Mouse (Mus musculus): ENCODE data around the gene Spred3.
"Not testable (repeated sequence)": the region's sequence is repeated elsewhere in the genome, so short reads cannot be mapped to it uniquely, and the experiment has no call there.

The Spred3 gene

DNA sequence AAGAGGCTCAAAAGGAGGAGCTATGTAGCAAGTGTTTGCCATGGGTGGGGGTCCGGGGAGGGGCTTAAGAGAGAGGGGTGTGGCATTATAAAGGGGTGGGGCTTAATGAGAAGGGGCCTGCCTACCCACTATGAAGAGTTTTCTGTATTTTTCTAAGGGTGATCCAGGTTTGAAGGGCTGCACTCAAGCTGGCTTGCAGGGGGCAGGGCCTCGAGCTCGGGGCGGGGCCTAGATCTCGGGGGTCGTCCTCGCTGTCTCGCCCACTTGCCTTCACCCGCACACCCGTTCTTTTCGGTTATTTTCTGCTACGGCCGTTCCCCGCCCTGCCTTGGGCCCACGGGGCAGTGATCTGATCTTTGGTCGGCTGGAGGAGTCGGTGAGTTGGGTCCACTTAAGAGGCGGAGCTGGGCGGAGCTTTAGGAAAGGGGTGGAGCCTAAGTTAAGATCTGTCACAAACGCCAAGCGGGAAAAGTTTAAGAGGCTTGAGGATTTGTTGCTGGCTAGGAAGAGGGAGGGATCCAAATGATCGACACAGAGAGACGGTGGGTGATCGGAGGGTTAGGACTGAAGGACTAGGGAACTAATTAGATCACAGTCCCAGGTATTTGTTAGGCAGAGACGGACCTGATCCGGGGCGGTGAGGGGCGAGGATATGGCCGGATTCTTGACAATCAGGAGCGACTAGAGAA, at the start of gene Spred3, which contains the start of gene Ggn:
Spred3 (minus strand) TSS at position 346 of the 689 bp plus-strand sequence.
Ggn (plus strand) TSS at position 145 of the 689 bp plus-strand sequence.
- DNase-seq (ENCODE audit: low read depth, low spot score): no peak

DNA sequence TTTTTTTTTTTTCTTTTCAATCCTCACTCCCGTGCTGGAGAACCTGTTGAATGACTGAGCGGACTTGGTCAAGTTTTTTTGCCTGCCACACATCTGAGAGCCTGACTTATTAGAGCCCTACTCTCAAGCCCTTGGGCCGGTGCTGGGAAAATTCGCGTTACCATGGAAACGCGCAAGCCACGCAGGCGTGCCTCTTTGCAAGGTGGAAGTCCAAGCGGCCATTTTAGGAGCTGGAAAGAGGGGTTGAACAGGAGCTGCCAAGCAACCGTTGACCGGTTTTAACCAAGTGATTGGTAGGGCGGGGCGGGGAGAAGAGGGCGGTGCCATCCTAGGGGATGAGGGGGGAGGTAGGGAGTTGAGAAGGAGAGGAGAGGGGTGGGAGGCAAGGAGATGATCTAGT, 44.6 kb upstream of the Spred3 start:
- no peak for DNase-seq (ENCODE audit: low read depth, low spot score)

GRCm38 (mm10) chr7:29214236-29214635, 44.0 kb upstream of the Spred3 start:
- no peak for DNase-seq (ENCODE audit: low read depth, low spot score)

DNA sequence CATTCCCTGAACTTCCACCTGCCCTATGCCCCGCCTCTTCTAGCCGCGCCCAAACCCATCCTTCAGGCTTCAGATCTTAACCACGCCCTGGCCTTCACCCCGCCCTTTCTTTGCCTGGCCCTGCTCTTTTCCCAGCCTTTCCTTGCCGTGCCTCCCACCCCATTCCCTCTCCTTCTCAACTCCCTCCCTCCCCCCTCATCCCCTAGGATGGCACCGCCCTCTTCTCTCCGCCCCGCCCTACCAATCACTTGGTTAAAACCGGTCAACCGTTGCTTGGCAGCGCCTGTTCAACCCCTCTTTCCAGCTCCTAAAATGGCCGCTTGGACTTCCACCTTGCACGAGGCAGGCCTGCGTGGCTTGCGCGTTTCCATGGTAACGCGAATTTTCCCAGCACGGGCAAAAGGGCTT, 43.5 kb upstream of the Spred3 start, which contains the start of gene Catsperg1:
Catsperg1 (minus strand) TSS at position 361 of the 408 bp plus-strand sequence.
- DNase-seq (ENCODE audit: low read depth, low spot score): no peak

DNA sequence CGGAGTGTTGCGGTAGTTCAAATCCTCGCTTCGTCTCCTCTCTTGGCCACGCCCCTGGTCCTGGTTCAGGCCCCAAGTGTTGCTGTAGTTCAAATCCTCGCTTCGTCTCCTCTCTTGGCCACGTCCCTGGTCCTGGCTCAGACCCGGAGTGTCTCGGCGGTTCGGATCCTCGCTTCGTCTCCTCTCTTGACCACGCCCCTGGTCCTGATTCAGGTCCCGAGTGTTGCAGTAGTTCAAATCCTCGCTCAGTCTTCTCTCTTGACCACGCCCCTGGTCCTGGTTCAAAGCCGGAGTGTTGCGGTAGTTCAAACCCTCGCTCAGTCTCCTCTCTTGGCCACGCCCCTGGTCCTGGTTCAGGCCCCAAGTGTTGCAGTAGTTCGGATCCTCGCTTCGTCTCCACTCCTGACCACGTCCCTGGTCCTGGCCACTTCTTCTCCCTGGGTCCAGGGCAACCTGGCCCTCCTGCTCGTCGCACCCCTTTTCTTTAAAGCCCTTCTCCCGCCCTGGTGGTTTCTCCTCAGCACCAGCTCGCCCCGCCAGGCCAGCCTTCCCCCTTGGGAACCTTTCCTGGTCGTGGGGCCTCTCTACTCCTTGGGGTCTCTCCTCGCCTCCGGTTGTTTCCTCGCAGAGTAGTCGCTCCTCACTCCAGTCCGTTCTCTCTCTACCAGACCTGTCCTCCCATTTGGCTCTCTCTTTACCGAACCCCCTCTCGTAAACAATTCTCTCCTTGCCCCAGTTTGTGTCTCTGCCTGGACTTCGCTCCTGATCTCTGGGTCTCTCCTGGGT, 42.8 kb upstream of the Spred3 start:
- not testable (repeated sequence) for DNase-seq (ENCODE audit: low read depth, low spot score)

- no peak for DNase-seq (ENCODE audit: low read depth, low spot score)
Measured at GRCm38 (mm10) chr7:29212199-29212765, 42.1 kb upstream of the Spred3 start.

- DNase-seq (ENCODE audit: low read depth, low spot score): peak; percentile 63
Measured at GRCm38 (mm10) chr7:29211415-29212198, 41.4 kb upstream of the Spred3 start.

DNA sequence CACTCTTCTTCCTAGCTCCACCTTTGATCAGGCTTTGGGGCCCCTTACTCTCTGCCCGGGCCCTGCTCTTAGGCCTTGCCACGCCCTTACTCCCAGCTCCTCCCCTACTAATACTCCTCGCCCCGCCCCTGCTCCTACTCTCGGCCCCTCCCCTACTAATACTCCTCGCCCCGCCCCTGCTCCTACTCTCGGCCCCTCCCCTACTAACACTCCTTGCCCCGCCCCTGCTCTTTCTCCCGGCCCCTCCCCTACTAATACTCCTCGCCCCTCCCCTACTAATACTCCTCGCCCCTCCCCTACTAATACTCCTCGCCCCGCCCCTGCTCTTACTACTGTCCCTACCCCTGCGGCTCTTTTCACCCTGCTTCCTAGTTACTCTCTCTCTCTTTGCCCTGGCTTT, 40.8 kb upstream of the Spred3 start:
- DNase-seq (ENCODE audit: low read depth, low spot score): peak; percentile 17

DNA sequence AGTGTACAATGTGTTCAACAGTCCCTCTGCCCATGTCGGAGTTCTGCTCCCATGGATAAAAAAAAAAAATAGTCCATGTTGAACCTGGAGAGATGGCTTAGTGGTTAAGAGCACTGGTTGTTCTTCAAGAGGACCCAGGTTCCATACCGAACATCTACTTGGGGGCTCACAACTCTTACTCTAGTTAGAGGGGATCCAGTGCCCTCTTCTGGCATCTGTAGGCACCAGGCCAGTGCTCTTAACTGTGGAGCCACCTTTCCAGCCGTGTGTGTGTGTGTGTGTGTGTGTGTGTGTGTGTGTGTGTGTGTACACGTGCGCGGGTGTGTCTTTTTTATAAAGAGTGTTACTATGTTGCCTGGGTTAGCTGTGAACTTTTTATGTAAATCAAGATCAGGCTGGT, 32.4 kb upstream of the Spred3 start:
- DNase-seq (ENCODE audit: low read depth, low spot score): no peak

DNA sequence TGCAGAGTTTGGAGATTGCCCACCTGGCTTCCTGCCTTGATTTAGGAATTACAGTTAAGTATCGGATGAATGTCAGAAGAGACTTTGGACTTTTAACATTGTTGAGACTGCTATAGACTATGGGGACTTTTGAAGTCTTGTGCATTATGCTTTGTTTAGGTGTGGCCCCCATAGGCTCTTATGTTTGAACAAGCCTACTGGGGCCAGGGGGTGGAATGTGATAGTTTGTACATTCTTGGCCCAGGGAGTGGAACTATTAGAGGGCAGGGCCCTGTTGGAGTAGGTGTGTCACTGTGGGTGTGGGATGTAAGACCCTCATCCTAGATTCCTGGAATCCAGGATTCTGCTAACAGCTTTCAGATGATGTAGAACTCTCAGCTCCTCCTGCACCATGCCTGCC, 24.0 kb upstream of the Spred3 start:
- not testable (repeated sequence) for DNase-seq (ENCODE audit: low read depth, low spot score)

DNA sequence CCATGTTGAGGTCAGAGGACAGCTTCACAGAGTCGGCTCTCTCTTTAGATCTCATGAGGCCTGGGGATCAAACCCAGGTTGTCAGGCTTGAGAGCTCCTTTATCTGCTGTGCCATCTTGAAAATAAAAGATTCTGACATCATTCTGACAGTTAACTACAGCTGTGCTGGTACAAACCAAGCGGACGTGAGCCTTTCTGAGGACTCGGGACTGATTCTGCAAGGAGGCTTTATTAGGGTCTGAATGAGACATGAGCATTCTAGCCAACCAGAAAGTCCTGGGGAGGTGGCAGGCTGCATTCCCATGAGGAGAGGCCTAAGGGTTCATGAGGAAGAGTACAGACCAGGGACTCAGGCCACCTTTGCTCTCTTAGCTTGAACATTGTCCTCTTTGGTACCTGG, 11.1 kb upstream of the Spred3 start:
- not testable (repeated sequence) for DNase-seq (ENCODE audit: low read depth, low spot score)

DNA sequence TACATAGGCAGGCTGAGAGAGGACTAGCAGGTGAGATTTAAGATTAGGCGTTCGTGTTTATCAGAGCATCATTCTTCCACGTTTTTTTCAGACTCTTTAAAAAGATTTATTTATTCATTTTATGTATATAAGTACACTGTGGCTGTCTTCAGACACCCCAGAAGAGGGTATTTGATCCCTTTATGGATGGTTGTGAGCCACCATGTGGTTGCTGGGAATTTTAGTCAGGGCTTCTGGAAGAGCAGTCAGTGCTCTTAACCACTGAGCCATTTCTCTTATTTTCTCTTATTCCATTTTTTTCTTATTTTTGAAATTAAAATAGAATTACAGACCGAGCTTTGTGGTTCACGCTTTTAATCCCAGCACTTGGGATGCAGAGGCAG, 10.6 kb upstream of the Spred3 start:
- no peak for DNase-seq (ENCODE audit: low read depth, low spot score)

DNA sequence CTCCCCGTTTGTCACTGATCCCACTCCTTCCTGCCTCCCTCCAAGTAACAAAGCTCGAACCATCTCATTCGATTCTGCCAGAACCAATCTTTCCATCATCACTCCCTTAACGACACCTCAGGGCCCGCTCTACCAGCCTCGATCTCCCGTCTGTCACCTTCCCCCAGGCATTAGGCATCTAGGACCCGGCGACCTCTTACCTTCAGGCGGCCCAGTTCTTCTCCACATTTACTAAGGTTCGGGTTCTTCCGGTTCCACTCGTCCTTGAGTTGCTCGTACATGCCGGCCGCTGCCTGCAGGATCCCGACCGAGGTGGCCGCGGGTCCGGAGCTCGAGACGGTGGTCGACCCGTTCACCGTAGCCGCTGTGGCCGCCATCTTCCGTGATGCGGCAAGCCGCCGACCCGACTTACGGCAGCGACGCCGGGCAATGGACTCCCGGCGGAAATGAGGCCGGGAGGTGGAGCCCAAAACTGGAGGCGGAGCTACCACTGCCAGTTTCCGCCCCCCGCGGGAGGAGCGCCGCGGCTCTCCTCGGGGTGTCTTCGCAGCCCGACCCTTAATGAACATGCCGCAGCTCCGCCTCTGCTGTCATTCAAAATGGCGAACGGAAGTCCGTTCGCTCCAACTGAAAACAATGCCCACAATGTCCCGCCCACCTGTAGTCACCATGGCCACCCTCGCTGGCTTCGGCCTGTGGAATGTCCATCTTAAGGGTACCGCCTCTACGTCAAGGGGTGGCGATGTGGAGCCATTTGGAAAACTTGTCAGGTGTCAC, 10.1 kb upstream of the Spred3 start, which contains the start of gene Psmd8:
Psmd8 (minus strand) TSS at position 625 of the 777 bp plus-strand sequence.
- DNase-seq (ENCODE audit: low read depth, low spot score): peak; percentile 94

DNA sequence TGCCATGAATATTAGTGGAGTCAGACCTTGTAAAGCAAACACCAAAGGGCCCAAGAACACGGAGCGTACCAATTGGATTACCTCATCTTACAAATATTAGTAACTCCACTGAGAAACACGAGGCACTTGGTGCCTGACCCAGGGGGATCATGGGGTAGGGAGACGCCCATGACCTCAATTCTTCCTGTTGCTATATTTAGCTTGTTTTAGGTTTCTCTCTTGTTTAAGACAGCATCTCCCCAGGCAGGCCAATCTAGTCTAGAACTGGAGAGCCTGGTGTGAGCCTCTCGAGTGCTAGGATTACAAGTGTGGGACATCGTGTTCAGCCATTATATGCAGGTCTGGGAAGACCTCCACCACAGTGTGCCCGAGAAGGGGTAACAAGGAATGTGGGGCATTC, 9.1 kb upstream of the Spred3 start:
- DNase-seq (ENCODE audit: low read depth, low spot score): no peak

- DNase-seq (ENCODE audit: low read depth, low spot score): no peak
Measured at GRCm38 (mm10) chr7:29178106-29178505, 7.9 kb upstream of the Spred3 start.

DNA sequence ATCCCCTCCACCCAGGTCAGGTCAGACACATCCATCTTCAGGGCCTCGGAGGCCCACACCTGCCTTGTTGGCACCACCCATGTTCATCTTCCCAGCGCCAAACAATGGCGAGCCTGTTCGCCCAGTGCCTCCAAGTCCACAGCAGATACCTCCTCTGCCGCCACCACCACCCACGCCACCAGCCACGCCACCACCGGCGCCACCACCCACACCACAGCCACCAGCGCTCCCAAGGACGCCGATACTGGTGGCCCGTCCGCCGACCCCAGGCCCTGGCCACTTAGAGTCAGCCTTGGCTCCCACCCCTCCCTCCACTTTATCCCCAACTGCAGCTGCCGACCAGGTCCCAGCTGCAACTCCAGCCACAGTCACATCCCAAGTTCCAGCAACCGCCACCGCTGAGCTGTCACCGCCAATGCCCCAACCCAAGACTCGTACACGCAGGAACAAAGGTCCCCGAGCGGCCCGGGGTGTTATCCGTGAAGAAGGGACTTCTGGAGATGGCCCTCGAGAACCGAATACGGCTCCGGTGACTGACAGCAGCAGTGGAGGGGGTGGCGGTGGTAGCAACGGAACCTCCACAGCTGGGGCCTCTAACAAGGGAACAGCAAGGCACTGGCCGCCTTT, 2.3 kb upstream of the Spred3 start:
- DNase-seq (ENCODE audit: low read depth, low spot score): no peak

DNA sequence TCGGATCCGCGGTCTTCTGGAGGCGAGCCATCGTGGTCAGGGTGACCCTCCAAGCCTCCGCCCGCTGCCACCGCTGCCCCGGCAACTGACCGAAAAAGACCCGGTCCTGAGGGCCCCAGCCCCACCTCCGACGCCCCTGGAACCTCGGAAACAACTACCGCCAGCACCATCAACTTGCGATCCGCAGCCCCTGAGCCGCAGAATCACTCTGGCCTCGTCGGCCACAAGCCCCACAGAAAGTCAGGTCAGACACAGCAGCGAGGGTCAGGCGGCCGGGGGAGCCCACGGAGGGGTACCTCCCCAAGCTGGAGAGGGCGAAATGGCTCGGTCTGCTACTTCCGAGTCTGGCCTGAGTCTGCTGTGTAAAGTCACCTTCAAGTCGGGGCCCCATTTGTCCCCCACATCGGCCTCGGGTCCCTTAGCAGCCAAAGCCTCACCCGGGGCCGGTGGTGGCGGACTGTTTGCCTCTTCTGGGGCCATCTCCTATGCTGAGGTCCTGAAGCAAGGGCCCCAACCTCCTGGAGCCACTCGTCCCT, 1.4 kb upstream of the Spred3 start:
- DNase-seq (ENCODE audit: low read depth, low spot score): no peak

DNA sequence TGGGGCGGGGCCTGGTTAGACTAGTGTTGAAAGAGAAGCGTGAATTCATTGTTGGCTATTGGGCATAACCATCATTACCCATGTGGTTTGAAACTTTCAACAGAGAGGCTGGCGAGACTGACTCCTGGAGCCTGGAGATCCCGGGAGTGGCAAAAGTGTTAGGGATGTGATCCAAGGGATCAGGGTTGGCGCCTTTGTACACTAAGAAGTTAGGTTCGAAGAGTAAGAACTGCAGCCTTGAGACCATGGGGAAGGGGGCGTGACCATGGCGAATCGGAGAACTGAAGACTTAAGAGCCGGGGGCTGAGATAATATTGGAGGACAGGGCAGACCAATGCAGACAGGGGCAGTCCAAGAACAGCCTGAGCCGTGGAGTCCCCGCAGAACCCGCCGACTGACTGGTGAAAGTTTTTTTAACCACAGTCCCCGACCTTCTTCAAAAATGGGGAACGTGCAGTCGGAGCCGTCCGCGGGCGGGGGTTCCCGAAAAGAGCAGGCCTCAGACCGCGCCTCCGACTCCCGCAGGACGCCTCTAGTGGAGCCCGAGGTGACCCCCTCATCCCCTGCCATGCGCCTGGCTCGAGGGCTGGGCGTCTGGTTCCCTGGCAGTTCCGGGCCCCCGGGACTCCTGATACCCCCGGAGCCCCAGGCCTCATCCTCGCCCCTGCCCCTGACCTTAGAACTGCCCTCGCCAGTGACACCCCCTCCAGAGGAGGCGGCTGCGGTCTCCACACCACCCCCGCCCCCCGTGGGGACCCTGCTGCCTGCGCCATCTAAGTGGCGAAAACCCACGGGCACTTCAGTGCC, 747 bp upstream of the Spred3 start:
- no peak for DNase-seq (ENCODE audit: low read depth, low spot score)

Data from retina, postnatal 7 days (tissue).